Mouse (Mus musculus) limb, embryonic 10.5 days (tissue): Measurements from ENCODE around the gene Nup62. TPM values are rescaled to one million over a fixed set of nuclear protein-coding genes. Genes with fewer than 3 reads are reported as not detected.

Experiments
- DNase-seq: peaks from one replicate; pipeline ENCODE4 v3.0.0-alpha.2; 2017; ENCODE audit warnings: low spot score
- H3K27ac ChIP-seq: fragments of 300-500 bp; sonication (generic); 2 replicates; pipeline ENCODE4 v1.5.1; 2016; ENCODE audit warnings: mild to moderate bottlenecking
- H3K27me3 ChIP-seq: fragments of 300-500 bp; sonication (generic); 2 replicates; pipeline ENCODE4 v1.6.1; 2016; ENCODE audit warnings: low read depth, mild to moderate bottlenecking; ENCODE audit not compliant: poor library complexity, severe bottlenecking
- H3K36me3 ChIP-seq: fragments of 300-500 bp; sonication (generic); 2 replicates; pipeline ENCODE4 v1.6.1; 2016; ENCODE audit warnings: mild to moderate bottlenecking, moderate library complexity
- H3K4me1 ChIP-seq: fragments of 300-500 bp; sonication (generic); 2 replicates; pipeline ENCODE4 v1.6.1; 2016
- H3K4me3 ChIP-seq: fragments of 300-500 bp; sonication (generic); 2 replicates; pipeline ENCODE4 v1.5.1; 2016; ENCODE audit warnings: mild to moderate bottlenecking, moderate library complexity
- H3K9me3 ChIP-seq: fragments of 300-500 bp; sonication (generic); replicated peaks from 2 replicates; pipeline ENCODE4 v1.6.1; 2016; ENCODE audit warnings: mild to moderate bottlenecking
- WGBS: fragments of 180-500 bp; shearing (Covaris S2); methylation state at CpG from one replicate; pipeline ENCODE4 v1.1.7; 2016; 5-methylcytosine and 5-hydroxymethylcytosine counted together
- microRNA counts: library from miRNA; unstranded; fragments of <30 nt; microRNA quantifications from one replicate; lab custom pipeline; 2017
- microRNA-seq: library from miRNA; unstranded; fragments of <30 nt; microRNA quantifications from one replicate; pipeline ENCODE4, GENCODE M21; 2017
- polyA plus RNA-seq: library from polyadenylated mRNA; unstranded; fragments of >200 nt; fragmentation: Nextera tagmentation; extraction: Ambion mirVana; gene quantifications from 2 replicates; pipeline ENCODE4 v1.2.1, GENCODE M21; 2016

Nup62 gene
- polyA plus RNA-seq, 1 experiment from 2014 or later, result 174 TPM

GRCm38 (mm10) chr7:44877833-44878232, 61.9 kb downstream of the Nup62 start:
- DNase-seq, result no peak
- WGBS, result 92% methylated on average over 14 of the region's 14 CpGs
- Histone ChIP-seq H3K27ac (no peak overlapping the region), H3K9me3 (no peaks in the 10 kb centered on the region), H3K27me3 (no peaks in the 10 kb centered on the region), H3K4me3 (no peak overlapping the region), H3K36me3 (peaks cover 75% of the 10 kb centered on the region), H3K4me1 (no peaks in the 10 kb centered on the region)

MicroRNAs encoded within 50 kb of the gene (microRNA counts, 519-probe panel; counts per million panel counts)
- 684 counts per million, percentile 72 among the panel's probes with 10 or more counts for microRNA mmu-miR-707 (lab: Ali Mortazavi, UCI)

Small RNA genes lying within 50 kb of the gene (microRNA-seq; reads per million reads assigned to microRNA genes)
- gene Mir707, result not detected

Other genes starting within 250 kb of the Nup62 start
- gene Napsa, start 243.7 kb upstream of the Nup62 start, polyA plus RNA-seq, result 0.14 and 0.20 TPM in 2 replicates
- 0.21 and 0.28 TPM in 2 replicates for gene Kcnc3, start 225.4 kb upstream of the Nup62 start, polyA plus RNA-seq
- 0.63 and 1.8 TPM in 2 replicates for gene Myh14, start 145.2 kb upstream of the Nup62 start, polyA plus RNA-seq
- gene Izumo2, start 107.3 kb upstream of the Nup62 start, polyA plus RNA-seq, result not detected in 2 replicates
- gene Vrk3, start 67.7 kb upstream of the Nup62 start, polyA plus RNA-seq, result 37.7 and 38.1 TPM in 2 replicates
- 2.6 and 3.1 TPM in 2 replicates for gene Zfp473, start 65.0 kb upstream of the Nup62 start, polyA plus RNA-seq
- gene Il4i1, start 299 bp downstream of the Nup62 start, polyA plus RNA-seq, result 0.89 and 0.94 TPM in 2 replicates
- gene Atf5, start 570 bp downstream of the Nup62 start, polyA plus RNA-seq, result 3.1 and 3.4 TPM in 2 replicates
- 96.4 and 99.6 TPM in 2 replicates for gene Akt1s1, start 32.9 kb downstream of the Nup62 start, polyA plus RNA-seq
- gene Tbc1d17, start 33.0 kb downstream of the Nup62 start, polyA plus RNA-seq, result 71.4 and 75.2 TPM in 2 replicates
- 37.5 and 43.1 TPM in 2 replicates for gene Pnkp, start 41.1 kb downstream of the Nup62 start, polyA plus RNA-seq
- 434 and 504 TPM in 2 replicates for gene Ptov1, start 53.7 kb downstream of the Nup62 start, polyA plus RNA-seq
- gene Med25, start 76.6 kb downstream of the Nup62 start, polyA plus RNA-seq, result 140 and 145 TPM in 2 replicates
- 14.8 and 20.0 TPM in 2 replicates for gene Fuz, start 80.0 kb downstream of the Nup62 start, polyA plus RNA-seq
- gene Ap2a1, start 113.4 kb downstream of the Nup62 start, polyA plus RNA-seq, result 78.7 and 85.3 TPM in 2 replicates
- 0.14 and 0.18 TPM in 2 replicates for gene Tsks, start 127.1 kb downstream of the Nup62 start, polyA plus RNA-seq
- 11.4 and 18.8 TPM in 2 replicates for gene Cpt1c, start 158.8 kb downstream of the Nup62 start, polyA plus RNA-seq
- gene Prmt1, start 170.5 kb downstream of the Nup62 start, polyA plus RNA-seq, result 979 and 1,027 TPM in 2 replicates
- gene Irf3, start 181.6 kb downstream of the Nup62 start, polyA plus RNA-seq, result 74.7 and 75.0 TPM in 2 replicates
- 89.7 and 92.2 TPM in 2 replicates for gene Bcl2l12, start 182.6 kb downstream of the Nup62 start, polyA plus RNA-seq
- 47.8 and 50.6 TPM in 2 replicates for gene Scaf1, start 200.3 kb downstream of the Nup62 start, polyA plus RNA-seq
- 15.6 and 18.3 TPM in 2 replicates for gene Rras, start 201.9 kb downstream of the Nup62 start, polyA plus RNA-seq
- gene Prr12, start 236.8 kb downstream of the Nup62 start, polyA plus RNA-seq, result 16.3 and 18.1 TPM in 2 replicates
- 80.4 and 81.2 TPM in 2 replicates for gene Nosip, start 246.3 kb downstream of the Nup62 start, polyA plus RNA-seq
- gene Prrg2, start 246.6 kb downstream of the Nup62 start, polyA plus RNA-seq, result 16.8 and 24.8 TPM in 2 replicates